Mouse (Mus musculus): ENCODE measurements around the gene Gm20532. TPM values are rescaled to one million over a fixed set of nuclear protein-coding genes. Genes with fewer than 3 reads are reported as not detected.

Gene Gm20532
- total RNA-seq (2014; fragmentation: Nextera tagmentation) = not detected in 2 replicates
- total RNA-seq (2017) = not detected in 2 replicates

GRCm38 (mm10) chr2:26586294-26587043, at the start of gene Gm20532:
TSS of gene Gm20532 (plus strand) at chr2:26586639.
- ATAC-seq (replicated peaks; ENCODE audit: low FRiP score, low TSS enrichment, poor library complexity, severe bottlenecking) = peak; percentile 23

- ATAC-seq (replicated peaks; ENCODE audit: low FRiP score, low TSS enrichment, poor library complexity, severe bottlenecking) = no peak
These were observed 46.9 kb upstream of the Gm20532 start for GRCm38 (mm10) chr2:26539516-26539915.

DNA sequence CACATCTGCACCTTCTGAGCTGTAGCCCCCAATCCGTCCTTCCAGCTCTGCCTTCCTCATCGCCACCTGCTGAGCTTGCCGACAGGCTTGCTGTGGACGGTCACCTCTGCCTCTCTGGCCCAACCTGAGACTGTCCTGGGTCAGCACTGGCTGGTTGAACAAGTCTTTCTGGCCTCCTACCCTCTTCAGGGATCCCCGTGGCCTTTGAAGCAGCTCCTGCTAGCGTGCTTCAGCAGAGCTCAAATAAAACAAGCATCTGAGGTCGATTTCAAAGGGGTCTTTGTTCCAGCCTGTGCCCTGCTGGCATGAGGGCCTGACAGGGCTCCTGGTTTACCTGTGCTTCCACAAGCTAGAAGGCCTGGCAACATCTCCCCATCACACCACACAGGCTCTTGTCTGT, 45.7 kb upstream of the Gm20532 start:
- ATAC-seq (replicated peaks; ENCODE audit: low FRiP score, low TSS enrichment, poor library complexity, severe bottlenecking) = no peak

- ATAC-seq (replicated peaks; ENCODE audit: low FRiP score, low TSS enrichment, poor library complexity, severe bottlenecking) = no peak
These were observed 45.1 kb upstream of the Gm20532 start for GRCm38 (mm10) chr2:26541258-26541910.

- ATAC-seq (replicated peaks; ENCODE audit: low FRiP score, low TSS enrichment, poor library complexity, severe bottlenecking) = no peak
These were observed 43.3 kb upstream of the Gm20532 start for GRCm38 (mm10) chr2:26543155-26543554.

DNA sequence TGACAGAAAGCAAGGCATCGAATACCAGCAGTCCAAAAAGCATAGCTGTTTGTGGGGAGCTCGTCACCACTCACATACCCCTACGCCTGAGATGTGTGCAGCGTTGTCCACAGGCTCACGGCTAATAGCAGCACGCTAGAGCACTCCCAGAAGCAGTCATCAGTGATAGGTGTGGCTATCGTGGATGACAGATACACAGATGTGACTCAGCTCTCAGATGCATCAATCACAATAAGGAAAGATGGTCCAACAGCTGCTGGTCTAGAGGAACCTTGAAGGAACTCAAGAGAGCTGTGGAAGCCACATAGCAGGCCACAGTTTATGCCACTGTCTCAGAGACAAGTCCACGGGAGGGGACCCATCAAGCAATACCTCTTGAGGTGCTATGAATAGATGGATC, 42.7 kb upstream of the Gm20532 start:
- no peak for ATAC-seq (replicated peaks; ENCODE audit: low FRiP score, low TSS enrichment, poor library complexity, severe bottlenecking)

DNA sequence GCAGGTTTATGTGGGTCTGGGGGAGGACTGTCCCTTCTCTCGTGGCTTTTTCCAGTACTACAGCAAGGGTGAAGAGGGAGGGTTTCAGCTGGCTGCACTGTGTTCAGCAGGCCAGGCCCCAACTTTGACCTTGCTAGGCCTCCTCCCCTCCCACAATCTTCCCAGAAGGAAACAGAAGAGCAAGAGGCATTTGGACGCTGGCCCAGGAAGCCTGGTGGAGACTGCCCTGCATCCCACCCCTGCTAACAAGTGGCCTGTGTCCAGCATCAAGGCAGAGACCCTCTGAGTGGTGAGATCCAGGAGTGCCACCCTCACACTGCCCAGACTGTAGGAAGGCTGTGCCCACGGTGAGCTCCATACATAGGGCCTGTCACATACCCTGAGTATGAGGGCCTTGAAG, 42.2 kb upstream of the Gm20532 start:
- no peak for ATAC-seq (replicated peaks; ENCODE audit: low FRiP score, low TSS enrichment, poor library complexity, severe bottlenecking)

GRCm38 (mm10) chr2:26547481-26547880, 39.0 kb upstream of the Gm20532 start:
- ATAC-seq (replicated peaks; ENCODE audit: low FRiP score, low TSS enrichment, poor library complexity, severe bottlenecking) = no peak

GRCm38 (mm10) chr2:26549801-26550200, 36.6 kb upstream of the Gm20532 start:
- no peak for ATAC-seq (replicated peaks; ENCODE audit: low FRiP score, low TSS enrichment, poor library complexity, severe bottlenecking)

DNA sequence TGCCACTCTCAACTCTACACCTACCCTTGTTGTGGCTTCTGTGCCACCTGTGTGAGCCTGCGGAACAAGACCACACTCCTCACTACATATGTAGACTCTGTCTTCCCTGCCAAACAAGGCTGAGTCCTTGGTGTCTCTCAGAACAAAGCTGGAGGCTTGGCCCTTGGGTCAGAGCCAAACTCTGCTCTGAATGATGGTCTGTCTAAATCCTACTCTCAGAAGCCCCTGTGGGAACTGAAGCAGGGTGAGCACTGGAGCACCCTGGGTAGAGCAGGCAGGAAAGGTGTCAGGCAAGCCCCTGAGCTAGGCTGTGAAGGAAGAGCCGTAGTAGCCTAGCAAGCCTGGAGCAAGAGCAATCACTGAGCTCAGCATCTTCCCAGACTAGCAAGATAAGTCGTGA, 36.2 kb upstream of the Gm20532 start:
- no peak for ATAC-seq (replicated peaks; ENCODE audit: low FRiP score, low TSS enrichment, poor library complexity, severe bottlenecking)

DNA sequence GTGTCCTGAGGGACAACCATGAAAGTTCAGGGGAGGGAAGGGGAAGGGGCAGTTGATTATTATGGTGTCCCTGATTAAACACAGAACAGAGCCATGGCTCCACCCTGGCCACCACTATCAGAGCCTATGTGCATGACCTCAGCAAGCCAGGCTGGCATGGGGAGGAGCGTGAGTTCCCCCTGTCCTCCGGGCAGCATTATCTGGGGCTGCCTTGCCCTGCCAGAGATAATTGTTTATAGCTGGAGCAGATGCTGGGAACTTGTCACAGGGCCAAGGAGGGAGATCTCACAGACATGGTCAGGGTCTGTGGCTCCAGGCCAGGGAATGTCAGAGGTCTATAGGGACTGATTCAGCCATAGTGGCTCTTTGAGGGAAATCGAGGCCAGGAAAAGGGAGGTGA, 35.7 kb upstream of the Gm20532 start:
- ATAC-seq (replicated peaks; ENCODE audit: low FRiP score, low TSS enrichment, poor library complexity, severe bottlenecking) = peak; percentile 89

DNA sequence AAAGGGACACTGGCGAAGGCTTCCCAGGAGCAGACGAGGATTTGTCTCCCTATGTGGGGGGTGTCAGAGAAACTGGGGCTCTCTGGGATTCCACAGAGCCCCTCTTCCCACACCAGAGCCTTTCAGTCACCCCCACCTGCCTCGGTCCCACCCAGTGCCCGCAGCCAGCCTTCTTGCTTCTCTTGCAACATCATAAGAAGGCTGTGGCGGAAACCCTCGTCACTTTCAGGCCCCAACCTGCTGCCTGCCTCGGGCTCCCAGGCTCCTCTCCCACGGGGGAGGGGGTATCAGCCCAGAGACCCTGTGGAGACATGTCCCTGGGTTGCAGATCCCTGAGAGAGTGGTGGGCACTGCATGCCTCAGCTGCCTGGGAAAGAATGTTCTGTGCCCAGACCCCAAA, 35.0 kb upstream of the Gm20532 start:
- no peak for ATAC-seq (replicated peaks; ENCODE audit: low FRiP score, low TSS enrichment, poor library complexity, severe bottlenecking)

DNA sequence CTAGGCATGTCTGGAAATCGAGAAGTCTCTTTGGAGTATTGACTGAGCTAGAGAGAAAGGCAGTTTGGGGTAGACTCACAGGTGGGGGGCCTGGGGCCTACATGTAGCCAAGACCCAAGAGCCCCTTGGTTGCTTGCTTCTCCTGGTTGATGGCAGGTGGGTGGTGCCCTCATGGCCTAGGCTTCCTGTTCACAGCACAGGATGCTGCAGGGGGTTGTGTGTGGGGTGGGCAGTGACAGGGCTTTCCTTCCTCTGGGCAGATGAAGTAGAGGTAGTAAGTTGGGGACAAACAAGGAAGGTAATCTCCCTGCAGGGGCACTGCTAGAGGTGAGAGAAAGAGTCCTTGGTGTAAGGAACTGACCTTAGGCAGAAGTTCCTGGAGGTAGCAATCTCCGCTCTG, 34.4 kb upstream of the Gm20532 start:
- no peak for ATAC-seq (replicated peaks; ENCODE audit: low FRiP score, low TSS enrichment, poor library complexity, severe bottlenecking)

DNA sequence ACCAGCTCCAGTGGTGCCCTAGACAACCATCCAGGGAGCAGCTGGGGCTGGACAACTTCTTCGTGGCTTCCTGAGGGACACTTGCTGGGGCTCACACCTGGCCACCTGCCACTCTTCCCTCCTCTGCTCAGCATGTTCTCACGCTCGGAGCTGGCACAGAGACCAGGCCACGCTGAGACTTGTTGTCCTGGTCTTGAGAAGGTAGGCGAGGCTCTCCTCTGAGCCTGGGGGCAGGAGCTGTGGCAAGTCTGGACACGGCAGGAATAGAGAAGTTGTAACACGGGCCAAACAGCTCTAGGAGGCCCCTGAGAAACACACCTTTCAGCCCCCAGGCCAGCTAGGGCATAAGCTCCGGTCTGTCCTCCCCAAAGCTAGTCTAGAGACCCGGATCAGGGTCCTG, 32.5 kb upstream of the Gm20532 start:
- no peak for ATAC-seq (replicated peaks; ENCODE audit: low FRiP score, low TSS enrichment, poor library complexity, severe bottlenecking)

- no peak for ATAC-seq (replicated peaks; ENCODE audit: low FRiP score, low TSS enrichment, poor library complexity, severe bottlenecking)
These were observed 31.4 kb upstream of the Gm20532 start for GRCm38 (mm10) chr2:26555076-26555475.

DNA sequence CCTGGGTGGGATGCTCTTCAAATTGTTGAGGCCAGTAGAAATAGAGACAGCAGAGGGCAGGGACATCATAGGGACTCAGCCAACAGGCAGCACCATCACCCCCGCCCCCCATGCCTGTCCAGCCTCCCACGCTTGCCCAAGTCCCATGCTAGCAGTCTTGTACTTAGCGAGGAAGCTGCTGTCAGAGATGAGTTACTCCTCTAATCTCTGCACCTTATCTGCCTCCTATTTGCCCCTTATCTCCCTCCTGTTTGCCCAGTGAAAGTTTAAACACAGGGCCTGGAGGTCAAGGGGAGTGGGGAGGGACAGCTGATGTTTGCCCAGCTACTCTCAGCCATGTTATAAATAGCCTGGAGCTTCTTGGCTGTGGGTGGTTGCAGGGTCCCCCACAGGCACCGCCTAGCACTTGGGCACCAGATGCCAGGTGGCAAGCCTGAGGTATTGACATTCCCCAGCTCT, 29.9 kb upstream of the Gm20532 start:
- no peak for ATAC-seq (replicated peaks; ENCODE audit: low FRiP score, low TSS enrichment, poor library complexity, severe bottlenecking)

GRCm38 (mm10) chr2:26560506-26560905, 25.9 kb upstream of the Gm20532 start:
- no peak for ATAC-seq (replicated peaks; ENCODE audit: low FRiP score, low TSS enrichment, poor library complexity, severe bottlenecking)

DNA sequence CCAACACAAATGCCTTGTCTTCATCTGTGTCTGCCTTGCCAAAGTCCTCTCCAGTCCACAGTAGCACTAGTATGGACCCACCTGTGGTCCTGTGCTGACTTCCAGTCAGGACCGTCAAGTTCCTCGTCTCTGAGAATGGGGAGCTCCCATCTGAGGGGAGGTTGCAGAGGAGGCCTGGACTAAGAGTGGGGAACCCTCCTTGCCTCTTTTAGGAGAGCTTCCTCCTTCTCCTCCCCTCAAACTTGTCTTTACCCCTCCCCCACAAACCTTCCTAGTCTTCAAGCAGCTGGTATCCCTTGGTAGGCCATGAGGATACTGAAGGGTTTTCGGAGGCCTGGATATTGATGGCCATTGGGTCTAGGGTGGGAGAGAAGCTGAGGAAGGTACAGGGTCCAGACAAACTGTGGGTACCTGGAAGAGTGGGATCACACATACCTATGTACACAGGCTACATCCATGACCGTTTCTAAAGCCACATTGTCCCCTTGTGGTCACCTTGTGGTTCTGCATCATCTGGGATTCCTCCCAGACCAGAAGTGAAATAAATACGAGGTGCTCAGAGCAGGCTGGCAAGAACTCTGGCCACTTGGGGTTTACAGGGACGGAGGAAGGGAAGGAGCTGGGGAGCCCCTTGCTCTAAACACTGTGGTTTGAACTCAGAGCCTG, 25.0 kb upstream of the Gm20532 start:
- peak; percentile 65 for ATAC-seq (replicated peaks; ENCODE audit: low FRiP score, low TSS enrichment, poor library complexity, severe bottlenecking)

GRCm38 (mm10) chr2:26566221-26566620, 20.2 kb upstream of the Gm20532 start:
- peak; percentile 81 for ATAC-seq (replicated peaks; ENCODE audit: low FRiP score, low TSS enrichment, poor library complexity, severe bottlenecking)

- peak; percentile 51; the same call in 1 of the 2 replicates for ATAC-seq (replicated peaks; ENCODE audit: low FRiP score, low TSS enrichment, poor library complexity, severe bottlenecking)
These were observed 16.4 kb upstream of the Gm20532 start for GRCm38 (mm10) chr2:26570034-26570433.

Measured in megakaryocyte-erythroid progenitor cell, adult 5-6 weeks (primary cell).